Mouse (Mus musculus) right cerebral cortex, postnatal 36 days (tissue): ENCODE measurements around the gene Klhl12.
"Not testable (repeated sequence)": the region's sequence is repeated elsewhere in the genome, so short reads cannot be mapped to it uniquely, and the experiment has no call there.

Source experiments
- DNase-seq, 2 experiments: peaks; one replicate each; pipeline ENCODE4 v3.0.0; 2022; ENCODE audit warnings: low spot score in 2 of 2, mixed read lengths in 1 of 2

Gene Klhl12

DNA sequence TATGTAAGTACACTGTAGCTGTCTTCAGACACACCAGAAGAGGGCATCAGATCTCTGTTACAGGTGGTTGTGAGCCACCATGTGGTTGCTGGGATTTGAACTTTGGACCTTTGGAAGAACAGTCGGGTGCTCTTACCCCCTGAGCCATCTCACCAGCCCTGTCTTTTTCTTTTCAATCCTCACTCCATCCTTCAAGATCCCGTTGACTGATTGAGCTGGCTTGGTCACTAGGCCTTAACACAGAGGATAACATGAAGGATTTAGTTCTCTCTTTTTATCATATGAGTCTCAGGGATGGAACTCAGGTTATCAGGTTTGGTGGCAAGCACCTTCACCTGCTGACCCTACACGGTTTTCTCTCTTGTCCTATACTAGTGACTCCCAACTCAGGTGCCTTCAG is 6.8 kb upstream of the Klhl12 start:
- not testable (repeated sequence) for DNase-seq

DNA sequence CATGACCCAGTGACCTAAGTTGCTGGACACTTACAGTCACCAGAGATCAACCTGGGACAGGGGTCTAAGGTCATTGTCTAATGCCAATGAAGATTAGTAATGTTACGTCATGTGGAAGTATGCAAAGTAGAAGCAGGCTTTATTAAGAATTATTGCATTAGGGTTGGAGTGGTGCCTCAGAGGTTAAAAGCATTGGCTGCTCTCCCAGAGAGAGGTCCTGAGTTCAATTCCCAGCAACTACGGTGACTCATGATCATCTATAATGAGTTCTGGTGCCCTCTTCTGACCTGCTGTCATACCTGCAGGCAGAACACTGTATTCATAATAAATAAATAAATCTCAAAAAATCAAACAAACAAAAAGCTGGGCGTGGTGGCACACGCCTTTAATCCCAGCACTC is 5.1 kb upstream of the Klhl12 start:
- no peak for DNase-seq

DNA sequence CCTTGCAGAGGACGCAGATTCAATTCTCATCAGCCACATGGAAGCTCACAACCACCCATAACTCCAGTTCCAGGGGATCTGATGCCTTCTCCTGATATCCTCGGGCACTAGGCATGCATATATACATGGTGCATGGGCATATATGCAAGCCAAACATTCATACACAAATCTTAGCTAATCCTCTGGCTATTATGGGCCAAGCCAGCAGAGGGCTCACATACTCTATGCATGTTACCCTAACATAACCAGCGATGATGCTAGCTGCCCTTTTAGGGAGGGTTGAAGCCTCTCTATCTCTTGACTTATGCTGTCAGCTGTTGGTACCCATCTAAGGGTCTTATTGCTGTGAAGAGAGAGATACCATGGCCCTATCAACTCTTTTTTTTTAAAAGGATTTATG is 4.3 kb upstream of the Klhl12 start:
- no peak for DNase-seq

DNA sequence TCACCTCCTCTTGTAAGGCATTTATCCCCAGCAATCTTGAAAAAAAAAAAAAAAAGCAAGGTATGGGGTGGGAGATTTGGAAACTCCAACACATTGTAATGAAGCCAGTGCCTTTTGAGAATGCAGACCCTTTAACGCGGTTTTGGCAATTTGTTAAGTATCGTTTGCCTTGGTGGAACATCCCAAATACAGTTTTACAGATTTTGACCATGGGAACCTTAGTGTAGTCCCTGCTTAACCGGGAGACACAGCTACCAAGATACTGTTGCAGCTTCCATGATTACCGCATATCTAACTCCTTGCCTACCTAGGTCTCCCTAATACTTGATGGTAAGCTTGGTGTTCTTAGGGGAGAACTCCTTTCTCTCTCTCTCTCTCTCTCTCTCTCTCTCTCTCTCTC is 729 bp downstream of the Klhl12 start:
- DNase-seq = no peak

DNA sequence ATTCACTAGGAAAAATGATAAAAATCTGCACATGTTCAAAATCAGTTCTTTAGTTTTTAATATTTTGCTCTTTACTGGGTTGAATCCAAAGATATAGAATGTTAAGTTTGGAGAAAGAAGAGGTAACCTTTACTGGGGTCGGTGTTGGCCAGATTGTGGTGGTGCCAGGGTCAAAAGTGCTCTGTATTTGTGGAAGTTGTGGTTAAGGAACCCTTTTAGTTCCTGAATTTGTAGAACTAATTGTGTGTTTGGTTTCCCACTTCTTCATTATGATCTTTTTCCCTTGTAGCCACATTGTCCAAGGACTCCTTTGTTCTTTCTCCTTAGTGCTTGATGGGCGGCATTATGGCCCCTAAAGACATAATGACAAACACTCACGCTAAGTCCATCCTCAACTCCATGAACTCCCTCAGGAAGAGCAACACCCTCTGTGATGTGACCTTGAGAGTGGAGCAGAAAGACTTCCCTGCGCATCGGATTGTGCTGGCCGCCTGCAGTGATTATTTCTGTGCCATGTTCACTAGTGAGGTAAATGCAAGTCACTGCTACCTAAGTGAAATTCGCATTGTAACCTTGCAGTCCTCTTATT is 2.9 kb downstream of the Klhl12 start:
- no peak for DNase-seq

DNA sequence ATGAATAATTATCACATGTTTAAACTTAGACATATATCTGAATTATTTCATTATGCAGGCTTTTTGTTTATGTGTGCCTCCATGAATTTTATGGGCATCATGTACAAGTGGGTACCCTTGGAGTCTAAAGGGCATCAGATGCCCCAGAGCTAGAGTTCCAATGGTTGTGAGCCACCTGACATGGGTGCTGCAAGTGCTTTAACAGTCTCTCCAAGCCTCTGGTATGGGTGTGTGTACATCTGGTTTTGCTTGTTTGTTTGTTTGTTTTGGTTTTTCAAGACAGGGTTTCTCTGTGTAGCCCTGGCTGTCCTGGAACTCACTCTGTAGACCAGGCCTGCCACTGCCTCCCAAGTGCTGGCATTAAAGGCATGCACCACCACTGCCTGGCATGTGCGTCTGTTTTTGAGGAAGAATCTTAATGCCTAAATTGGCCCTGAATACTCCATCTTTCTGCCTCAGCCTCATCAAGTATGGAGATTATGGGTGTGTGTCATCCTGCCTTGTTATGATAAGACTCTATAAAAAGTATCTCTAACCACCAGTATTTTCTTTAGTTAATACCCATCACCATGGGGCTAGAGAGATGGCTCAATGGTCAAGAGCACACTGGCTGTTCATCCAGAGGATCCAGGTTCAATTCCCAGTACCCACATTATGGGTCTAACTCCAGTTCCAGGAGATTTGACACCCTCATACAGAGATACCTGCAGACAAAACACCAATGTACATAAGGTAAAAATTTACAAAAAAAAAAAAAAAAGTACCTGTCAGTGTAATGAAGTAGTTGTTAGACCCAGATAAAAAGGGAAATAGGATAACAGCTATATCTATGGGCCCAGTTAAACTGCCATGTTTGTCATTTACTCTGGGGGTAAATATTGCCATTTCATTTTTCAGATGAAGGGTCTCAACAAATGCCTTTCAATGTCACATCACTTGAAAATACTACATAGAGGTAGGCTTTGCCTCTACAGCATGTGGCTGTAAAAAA is 5.3 kb downstream of the Klhl12 start:
- no peak for DNase-seq

DNA sequence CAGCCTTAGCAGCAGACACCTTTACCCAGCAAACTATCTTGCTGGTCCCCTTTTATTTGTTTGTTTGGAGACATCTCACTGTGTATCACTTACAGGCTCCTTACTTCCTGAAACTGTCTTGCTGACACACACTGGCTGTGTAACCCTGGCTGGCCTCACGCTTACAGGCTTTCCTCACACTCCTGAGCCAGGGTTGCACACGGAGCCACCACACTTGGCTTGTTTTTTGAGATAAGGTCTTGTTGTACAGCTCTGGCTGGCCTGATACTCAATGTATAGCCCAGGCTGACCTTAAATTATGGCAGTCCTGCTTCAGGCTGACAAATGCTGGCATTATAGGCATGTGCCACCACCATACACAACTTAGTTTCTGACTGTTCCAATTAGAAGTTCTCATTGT is 29.3 kb downstream of the Klhl12 start:
- DNase-seq = no peak

DNA sequence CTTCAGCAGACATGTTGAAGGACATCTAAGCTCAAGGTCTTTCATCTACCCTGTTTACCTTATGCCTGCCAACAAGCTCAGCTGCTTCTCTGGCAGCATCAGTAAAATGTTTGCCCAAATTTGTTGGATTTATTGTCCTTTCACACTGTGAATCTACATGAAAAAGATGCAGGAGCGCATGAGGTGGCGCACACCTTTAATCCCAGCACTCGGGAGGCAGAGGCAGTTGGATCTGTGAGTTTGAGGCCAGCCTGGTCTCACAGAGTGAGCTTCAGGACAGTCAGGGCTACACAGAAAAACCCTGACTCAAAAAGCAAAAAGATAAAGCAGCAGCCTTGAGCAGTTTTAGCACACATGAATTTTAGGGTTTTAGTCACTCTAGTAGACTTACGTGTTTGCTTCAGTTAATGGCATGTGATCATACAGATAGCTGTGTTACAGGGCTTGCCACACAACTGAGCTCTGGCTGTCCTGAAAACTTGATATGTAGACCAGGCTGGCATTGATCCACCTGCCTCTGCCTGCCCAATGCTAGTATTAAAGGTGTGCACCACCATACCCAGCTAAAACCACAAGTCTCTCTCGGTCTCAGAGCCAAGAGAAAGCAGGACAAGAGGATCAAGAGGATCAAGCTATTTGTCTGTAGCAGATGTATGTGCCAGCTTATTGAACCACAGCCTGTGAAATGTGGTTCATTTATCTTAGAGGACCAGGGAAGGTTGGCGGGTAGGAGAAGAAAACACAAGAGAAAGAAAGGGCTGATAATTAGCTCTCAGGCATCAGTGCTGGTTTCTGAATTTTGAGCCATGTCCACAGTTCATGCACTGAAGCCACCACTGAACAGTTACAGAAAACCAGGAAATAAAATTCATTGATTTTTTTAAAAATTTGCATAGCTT is 35.8 kb downstream of the Klhl12 start:
- DNase-seq = no peak

DNA sequence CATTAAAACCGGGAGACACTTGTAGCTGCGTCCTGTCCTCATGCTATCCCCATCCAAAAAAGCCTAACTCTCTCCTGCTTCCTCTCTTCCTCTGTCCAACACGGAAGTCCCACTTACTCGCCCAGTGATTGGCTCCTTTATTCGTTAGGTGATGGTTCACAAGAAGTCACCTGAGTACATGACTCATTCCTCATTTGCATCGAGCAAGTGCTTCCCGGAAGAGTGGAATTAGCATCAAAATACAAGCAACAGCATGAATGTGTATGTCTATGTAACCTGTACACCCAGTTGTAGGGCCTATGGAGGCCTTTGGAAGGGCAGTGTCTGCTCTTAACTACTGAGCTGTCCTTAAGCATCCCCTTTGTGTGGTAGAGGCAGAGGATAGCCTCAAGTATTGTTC is 36.9 kb downstream of the Klhl12 start:
- DNase-seq = no peak

DNA sequence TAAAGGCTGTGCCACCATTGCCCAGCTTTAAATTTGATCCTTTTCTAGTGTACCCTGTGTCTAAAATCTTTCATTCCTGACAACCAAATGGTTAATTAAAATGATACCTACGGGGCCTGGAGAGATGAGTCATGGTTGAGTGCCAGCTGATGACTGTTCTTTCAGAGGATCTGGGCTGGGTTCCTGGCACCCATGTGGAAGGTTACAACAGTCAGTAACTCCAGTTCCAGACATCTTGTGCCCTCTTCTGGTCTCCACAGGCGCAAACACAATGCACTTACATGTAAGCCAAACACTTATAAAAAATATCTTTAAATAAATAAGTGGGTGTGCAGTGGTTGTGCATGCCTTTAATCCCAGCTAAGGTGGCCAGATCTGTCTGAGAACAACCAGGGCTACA is 38.2 kb downstream of the Klhl12 start:
- no peak for DNase-seq

DNA sequence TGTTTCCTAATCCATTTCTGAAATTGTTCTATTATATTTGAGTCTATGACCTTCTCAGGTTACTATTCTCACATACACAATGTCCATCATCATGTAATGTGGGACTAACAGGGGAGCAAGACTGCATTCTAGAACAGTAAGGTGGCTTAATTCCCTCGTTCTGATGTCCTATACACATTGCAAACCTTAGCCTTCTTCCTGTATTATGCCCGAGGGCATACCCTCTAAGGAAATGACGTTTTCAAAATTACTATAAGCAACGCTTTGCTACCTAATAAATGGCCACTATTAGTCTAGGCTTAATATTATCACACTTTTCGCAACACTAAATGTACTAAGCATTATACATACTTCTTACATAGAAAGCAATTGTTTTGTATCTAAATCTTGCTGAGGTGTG is 38.6 kb downstream of the Klhl12 start:
- no peak for DNase-seq

DNA sequence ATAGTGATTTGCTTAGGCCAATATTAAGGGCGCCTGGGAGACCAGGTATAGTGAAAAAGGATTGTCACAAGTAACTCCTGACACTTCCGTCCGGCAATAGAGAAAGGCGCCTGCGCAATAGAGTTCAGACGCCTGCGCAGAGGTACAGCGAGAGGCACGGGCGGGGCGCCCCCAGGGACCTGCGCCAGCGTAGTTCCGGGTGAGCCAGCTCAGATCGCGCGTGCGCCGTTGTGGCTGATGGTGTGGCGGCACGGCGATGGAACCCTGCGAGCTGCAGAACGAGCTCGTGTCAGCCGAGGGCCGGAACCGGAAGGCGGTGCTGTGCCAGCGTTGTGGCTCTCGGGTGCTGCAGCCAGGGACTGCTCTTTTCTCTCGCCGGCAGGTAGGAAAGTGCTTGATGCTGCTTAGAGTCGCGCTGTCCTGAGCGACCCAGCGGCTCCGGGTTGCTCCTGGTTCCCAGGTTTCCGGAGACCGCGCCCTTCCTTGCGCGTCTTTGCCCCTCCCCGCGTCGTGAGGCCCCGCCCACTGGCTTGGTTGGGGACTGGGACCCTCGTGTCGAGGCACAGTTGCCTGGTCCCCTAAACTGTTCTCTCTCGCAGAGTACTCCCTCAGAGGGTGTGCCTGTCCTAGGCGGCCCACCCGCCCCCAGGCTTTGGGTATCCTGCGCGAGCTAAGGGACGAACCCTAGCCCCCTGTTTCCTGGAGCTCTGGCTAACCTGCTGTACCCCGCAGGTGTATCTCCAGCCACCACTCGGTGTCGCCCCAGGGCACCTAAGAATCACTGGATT is 39.3 kb downstream of the Klhl12 start, which contains the start of gene Rabif:
Gene Rabif (plus strand): TSS at position 221 of the 788 bp plus-strand sequence.
- DNase-seq = peak; percentile 97 to 98

DNA sequence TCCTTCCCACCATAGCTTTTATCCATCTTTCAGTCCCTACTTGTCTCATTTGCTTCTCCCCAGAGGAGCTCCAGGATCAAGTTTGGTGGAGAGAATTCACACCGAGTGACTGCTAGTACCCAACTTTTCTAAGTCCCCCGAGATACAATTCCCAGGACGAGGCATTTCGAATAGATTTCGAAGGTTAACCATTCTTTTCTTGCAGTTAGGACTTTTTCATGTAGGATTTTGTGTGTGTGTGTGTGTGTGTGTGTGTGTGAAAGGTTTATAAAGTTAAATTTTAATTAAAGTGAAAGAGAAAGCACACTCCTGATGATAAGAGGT is 39.8 kb downstream of the Klhl12 start:
- DNase-seq = no peak

DNA sequence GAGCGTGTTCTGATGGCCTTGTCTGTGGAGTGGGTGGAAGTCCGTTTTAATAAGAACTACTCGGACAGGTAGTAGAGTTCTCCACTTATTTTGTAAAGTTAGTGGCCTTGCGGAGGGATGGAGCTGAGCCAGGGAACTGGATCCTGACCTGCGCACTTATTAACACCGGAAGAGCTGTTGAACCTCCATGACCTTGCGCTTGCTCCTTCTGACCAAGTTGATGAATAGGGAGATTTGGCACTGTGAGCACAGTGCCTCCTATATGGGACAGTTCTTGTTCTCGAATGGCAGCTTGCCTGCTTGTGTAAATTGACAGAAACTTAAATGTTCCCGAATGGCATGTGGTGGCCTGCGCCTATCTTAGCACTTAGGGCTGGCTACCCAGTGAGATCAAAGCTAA is 40.7 kb downstream of the Klhl12 start:
- DNase-seq = no peak

DNA sequence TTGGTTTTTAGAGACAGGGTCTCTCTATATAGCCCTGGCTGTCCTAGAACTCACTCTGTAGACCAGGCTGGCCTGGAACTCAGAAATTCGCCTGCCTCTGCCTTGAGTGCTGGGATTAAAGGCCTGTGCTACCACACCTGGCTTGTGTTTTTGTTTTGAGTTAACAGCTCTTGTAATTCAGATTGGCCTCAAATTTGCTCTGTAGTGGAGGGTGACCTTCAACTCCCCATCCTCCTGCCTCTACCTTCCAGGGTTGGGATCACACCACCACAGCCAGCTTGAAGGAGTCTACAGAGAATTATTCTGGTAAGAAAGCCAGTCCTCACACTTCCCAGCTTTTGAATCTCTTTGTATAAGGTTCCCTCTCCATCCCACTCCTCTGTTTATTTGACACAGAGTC is 45.6 kb downstream of the Klhl12 start:
- no peak for DNase-seq

DNA sequence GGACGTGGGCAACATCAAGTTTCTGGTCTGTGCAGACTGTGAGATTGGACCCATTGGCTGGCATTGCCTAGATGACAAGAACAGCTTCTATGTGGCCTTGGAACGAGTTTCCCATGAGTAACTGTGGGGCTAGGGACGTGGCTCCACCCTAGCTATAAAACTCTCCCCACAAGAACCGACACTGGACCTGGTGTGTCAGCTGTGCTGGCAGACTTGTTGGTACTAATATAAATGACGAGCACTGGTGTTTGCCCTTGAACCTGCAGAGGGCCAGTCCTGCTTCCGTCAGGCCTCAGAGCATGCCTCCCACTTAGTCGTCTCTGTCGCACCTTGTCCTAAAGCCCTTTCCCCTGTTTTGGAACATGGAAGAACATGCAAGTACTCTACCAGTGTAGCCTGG is 50.9 kb downstream of the Klhl12 start:
- no peak for DNase-seq

DNA sequence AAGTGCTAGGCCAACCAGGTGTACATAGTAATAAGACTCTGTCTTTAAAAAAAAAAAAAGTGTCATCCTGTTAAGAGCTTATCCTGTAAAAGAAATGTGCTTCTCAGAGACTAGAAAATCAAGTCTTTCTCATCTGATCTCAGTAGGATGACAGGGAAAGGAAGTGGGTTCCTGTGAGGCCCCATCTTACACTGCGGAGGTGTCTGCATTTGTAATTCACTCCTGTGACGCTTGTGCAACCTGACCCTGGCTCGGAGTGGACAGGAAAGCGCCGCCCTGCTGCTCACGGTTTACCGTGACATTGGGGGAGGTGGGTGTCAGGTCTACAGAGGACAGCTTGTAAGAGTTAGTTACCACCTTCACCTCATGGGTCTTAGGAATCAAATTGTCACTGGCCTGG is 54.7 kb downstream of the Klhl12 start:
- no peak for DNase-seq

DNA sequence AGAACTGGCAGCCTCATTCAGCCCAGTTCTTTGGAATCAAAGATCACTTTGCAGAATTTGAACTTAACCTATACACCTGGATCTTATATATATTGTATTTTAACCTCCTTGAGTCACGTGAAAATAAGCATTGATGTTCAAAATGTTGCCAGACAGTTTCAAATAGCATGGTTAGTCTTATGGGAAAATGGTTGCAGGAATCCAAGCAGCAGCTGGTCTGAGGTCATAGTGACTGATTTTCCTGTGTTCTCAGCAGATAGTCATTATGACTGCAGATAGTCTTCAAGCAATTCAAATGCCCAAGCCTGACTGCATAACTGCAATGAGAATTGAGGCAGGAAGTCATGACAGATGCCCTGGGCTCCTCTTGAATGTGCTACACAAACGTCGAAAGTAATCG is 56.9 kb downstream of the Klhl12 start:
- DNase-seq = no peak

DNA sequence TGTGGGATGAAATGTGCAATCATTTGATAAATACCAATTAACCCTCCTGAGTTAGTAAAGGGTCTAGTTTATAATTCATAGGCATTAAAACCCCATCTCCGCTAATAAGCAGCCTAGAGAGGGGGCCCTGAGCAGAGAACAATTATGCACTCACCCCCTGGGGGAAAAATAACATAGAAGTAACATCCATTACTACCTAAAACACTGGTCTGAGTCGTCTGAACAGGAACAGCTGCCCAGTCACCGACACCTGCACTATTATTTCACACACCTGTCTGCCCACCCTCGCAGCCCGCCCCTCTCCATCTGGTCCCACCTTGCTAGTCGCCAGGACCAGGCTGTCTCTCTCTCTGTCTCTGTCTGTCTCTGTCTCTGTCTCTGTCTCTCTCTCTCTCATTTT is 57.3 kb downstream of the Klhl12 start:
- no peak for DNase-seq

DNA sequence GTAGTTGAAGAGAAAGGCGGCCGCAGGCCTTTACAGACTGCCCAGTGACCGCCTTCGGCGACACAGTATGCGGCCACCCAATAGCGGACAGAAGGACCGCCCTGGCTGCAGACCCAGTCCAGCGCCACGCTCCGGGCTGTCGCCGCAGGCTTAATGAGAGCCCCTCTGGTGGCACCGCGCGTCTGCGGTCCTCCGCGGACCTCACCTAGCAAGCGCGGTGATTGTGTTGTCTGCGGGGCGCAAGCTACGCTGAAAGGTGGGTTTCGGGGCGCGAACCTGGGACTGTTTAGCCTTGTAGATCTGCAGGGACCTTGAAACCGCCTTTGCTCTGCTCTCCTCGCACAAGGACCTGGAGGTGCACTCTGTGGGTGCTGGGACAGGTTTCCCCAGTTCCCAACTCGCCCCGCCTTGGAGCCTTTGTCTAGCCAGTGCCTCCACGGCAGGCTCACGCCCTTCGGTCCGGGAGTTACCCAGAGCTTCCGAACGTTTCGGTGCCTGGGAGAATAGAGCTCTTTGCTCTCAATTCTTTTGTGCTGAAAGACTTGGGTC is 58.1 kb downstream of the Klhl12 start:
- no peak for DNase-seq

DNA sequence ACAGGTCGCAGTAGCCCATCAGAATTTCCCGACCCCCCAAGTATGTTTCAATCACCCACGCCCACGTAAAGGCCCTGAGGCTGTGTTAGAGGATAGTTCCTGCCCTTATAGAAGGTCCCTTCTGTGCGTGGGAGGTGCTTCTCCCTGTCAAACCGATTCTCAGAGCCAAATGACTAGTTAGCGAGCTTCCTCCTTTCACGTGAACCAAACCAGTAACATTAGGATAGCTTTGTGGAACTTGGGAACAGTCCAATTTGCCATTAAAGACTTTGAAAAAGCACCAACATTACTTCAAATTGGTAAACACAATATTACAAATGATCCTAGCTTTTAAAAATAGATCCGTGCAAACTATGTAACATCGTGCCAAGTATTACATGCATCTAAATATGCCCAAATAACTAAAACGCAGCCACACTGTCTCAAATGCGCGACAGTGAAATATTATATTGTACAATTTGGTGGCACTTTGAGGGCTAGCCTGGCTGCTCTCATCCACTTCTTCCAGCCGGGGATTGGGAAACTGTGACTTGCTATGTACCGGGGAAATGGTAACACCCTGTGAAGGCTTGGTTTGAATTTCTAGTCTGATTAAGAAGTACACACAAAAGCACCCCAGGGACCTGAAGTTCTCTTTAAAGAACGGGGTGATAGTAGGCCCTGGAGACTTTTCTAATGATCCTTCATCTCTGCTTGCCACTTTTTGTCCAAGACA is 58.7 kb downstream of the Klhl12 start:
- no peak for DNase-seq
